Mouse (Mus musculus) stomach, postnatal 0 days (tissue): ENCODE results near the gene Fam83b. TPM values are rescaled to one million over a fixed set of nuclear protein-coding genes. Genes with fewer than 3 reads are reported as not detected.
A peak's percentile ranks its signal among the peaks of the same experiment; 100 is the strongest.

Experiments used
- ATAC-seq: fragments of 200-750 bp; cut with Nextera tagmentation; 2 replicates; pipeline ENCODE4 v1.8.0; 2017; ENCODE audit not compliant: low FRiP score, low TSS enrichment
- DNase-seq: peaks from one replicate; pipeline ENCODE4 v3.0.0-alpha.2; 2016; ENCODE audit warnings: low spot score
- H3K27ac ChIP-seq: fragments of 300-500 bp; sonication (generic); replicated peaks from 2 replicates; pipeline ENCODE4 v1.5.1; 2014; ENCODE audit warnings: mild to moderate bottlenecking, control low read depth
- H3K27me3 ChIP-seq: fragments of 300-500 bp; sonication (generic); 2 replicates; pipeline ENCODE4 v1.6.1; 2014; ENCODE audit warnings: low read length; ENCODE audit not compliant: control insufficient read depth, insufficient read depth
- H3K36me3 ChIP-seq: fragments of 300-500 bp; sonication (generic); 2 replicates; pipeline ENCODE4 v1.6.1; 2014; ENCODE audit warnings: low read length, mixed read lengths; ENCODE audit not compliant: control insufficient read depth, insufficient read depth
- H3K4me1 ChIP-seq: fragments of 300-500 bp; sonication (generic); replicated peaks from 2 replicates; pipeline ENCODE4 v1.6.1; 2014; ENCODE audit warnings: antibody characterized with exemption; ENCODE audit not compliant: control insufficient read depth, insufficient read depth
- H3K4me2 ChIP-seq: fragments of 300-500 bp; sonication (generic); replicated peaks from 2 replicates; pipeline ENCODE4 v1.6.1; 2014; ENCODE audit warnings: low read depth, mild to moderate bottlenecking, control low read depth, moderate library complexity
- H3K4me3 ChIP-seq: fragments of 300-500 bp; sonication (generic); 2 replicates; pipeline ENCODE4 v1.5.1; 2014; ENCODE audit warnings: low read depth, low read length, control low read depth
- H3K9ac ChIP-seq: fragments of 300-500 bp; sonication (generic); 2 replicates; pipeline ENCODE4 v1.6.1; 2014; ENCODE audit warnings: mild to moderate bottlenecking, low read length, control low read depth, mixed read lengths
- H3K9me3 ChIP-seq: fragments of 300-500 bp; sonication (generic); 2 replicates; pipeline ENCODE4 v1.6.1; 2016; ENCODE audit warnings: low read length; ENCODE audit not compliant: control insufficient read depth
- CTCF ChIP-seq: IDR thresholded peaks from 2 replicates; pipeline ENCODE4 v1.5.1; 2016; ENCODE audit warnings: antibody characterized with exemption, low read depth, mild to moderate bottlenecking, moderate library complexity
- EP300 ChIP-seq: optimal IDR thresholded peaks from 2 replicates; pipeline ENCODE3; 2016; ENCODE audit warnings: antibody characterized with exemption
- WGBS: fragments of 180-500 bp; shearing (Covaris S2); extraction: QIAGEN DNeasy Blood & Tissue Kit; methylation state at CpG from one replicate; pipeline ENCODE4 v1.1.7; 2014; 5-methylcytosine and 5-hydroxymethylcytosine counted together
- polyA plus RNA-seq: library from polyadenylated mRNA; unstranded; fragments of >200 nt; fragmentation: Nextera tagmentation; extraction: Ambion mirVana; gene quantifications from 2 replicates; pipeline ENCODE4 v1.2.1, GENCODE M21; 2015

Fam83b gene
- polyA plus RNA-seq: 4.7 and 5.3 TPM in 2 replicates

DNA sequence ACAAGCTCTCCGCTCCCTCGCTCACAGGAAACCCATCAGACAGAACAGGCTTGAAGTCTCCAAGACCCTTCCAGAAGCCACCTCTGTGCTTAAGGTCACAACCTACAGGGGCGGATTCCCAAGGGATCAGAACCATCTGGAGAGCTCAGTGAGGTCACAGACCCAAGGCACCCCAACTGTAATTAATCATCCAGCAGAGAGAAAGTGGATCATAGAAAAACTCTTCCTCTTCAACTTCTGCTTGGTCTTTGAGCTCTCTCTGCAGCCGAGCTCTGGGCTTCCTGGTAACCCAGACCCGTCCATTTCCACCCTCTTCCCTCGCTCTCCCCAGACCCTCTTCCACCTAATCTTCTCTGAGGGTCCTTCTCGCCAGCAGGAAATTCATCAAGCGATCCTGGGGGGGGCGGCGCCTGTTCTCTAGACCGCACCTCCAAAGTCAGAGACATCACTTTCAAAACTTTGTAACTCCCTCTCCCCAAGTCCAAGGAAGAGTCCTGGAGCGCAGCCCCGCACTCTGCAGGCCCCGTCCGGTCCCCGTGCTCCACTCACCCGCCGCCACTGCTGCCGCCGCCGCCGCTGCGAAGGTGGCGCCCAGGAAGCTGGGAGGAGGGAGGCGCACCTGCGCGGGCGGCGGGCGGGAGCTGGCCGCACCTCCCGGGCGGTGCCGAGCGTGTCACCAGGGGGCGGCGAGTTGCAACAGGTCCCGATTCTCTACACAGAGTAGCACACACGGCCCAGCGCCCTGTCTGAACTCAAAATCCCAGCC, at the start of gene Fam83b:
Fam83b (minus strand) TSS at position 602 of the 766 bp plus-strand sequence.
- TF ChIP-seq EP300 (no peak), CTCF (peak; percentile 39)
- Histone ChIP-seq H3K4me2 (peak within 1 kb of the TSS; percentile 87), H3K4me3 (peak within 1 kb of the TSS; percentile 54), H3K9ac (peak within 1 kb of the TSS; percentile 72), H3K36me3 (no peaks in the 10 kb centered on the region), H3K9me3 (no peaks in the 10 kb centered on the region), H3K27ac (peak within 1 kb of the TSS; percentile 92), H3K27me3 (no peaks in the 10 kb centered on the region), H3K4me1 (peaks cover 3% of the 10 kb centered on the region; the same call in 1 of the 2 replicates)
- WGBS: 3% methylated on average over 37 of the region's 40 CpGs
- DNase-seq (peak; percentile 91), ATAC-seq (peak; percentile 97)

- Histone ChIP-seq H3K4me3 (no peak overlapping the region), H3K36me3 (no peaks in the 10 kb centered on the region), H3K9me3 (no peaks in the 10 kb centered on the region), H3K27me3 (no peaks in the 10 kb centered on the region), H3K9ac (no peak overlapping the region), H3K27ac (no peak overlapping the region), H3K4me2 (no peak overlapping the region), H3K4me1 (no peaks in the 10 kb centered on the region)
- no peak for DNase-seq
- WGBS: 56% methylated on average over 4 of the region's 4 CpGs
- no peak for TF ChIP-seq CTCF
- TF ChIP-seq EP300: no peak
- no peak for ATAC-seq
Observed at GRCm38 (mm10) chr9:76614165-76614564, 47.2 kb upstream of the Fam83b start.

- DNase-seq (no peak), ATAC-seq (no peak)
- H3K9me3 ChIP-seq: no peaks in the 10 kb centered on the region
- WGBS: 85% methylated on average over 5 of the region's 5 CpGs
- H3K36me3 ChIP-seq: no peaks in the 10 kb centered on the region
- TF ChIP-seq CTCF: no peak
- no peak overlapping the region for H3K4me3 ChIP-seq
- H3K4me1 ChIP-seq: no peaks in the 10 kb centered on the region
- no peak overlapping the region for H3K27ac ChIP-seq
- H3K27me3 ChIP-seq: no peaks in the 10 kb centered on the region
- H3K9ac ChIP-seq: no peak overlapping the region
- no peak overlapping the region for H3K4me2 ChIP-seq
Observed at GRCm38 (mm10) chr9:76603744-76604143, 36.8 kb upstream of the Fam83b start.

DNA sequence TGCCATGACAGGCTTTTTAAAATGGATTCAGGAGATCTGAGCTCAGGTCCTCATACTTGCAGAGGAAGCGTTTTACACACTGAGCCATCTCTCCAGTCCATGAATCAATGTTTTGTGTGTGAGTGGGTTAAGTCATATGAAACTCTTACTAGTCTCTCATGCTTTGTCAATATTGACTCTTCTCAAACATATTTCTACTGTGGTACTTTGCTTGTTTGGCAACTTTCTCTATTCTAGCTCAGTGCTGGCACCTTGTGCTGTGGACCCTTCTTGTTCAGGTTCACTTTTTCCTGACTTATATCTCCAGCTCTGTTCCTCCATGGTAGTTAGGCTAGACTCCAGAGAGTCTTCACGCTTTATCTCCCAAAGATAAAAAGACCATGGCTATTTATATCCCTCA, 36.0 kb upstream of the Fam83b start:
- ATAC-seq: peak; percentile 79; the same call in 1 of the 2 replicates
- Histone ChIP-seq H3K27ac (no peak overlapping the region), H3K9me3 (no peaks in the 10 kb centered on the region), H3K4me2 (no peak overlapping the region), H3K4me3 (no peak overlapping the region), H3K9ac (no peak overlapping the region), H3K4me1 (no peaks in the 10 kb centered on the region), H3K27me3 (no peaks in the 10 kb centered on the region), H3K36me3 (no peaks in the 10 kb centered on the region)
- 71% methylated on average over 2 of the region's 2 CpGs for WGBS
- TF ChIP-seq CTCF (peak; percentile 50), EP300 (no peak)
- DNase-seq: peak; percentile 31

GRCm38 (mm10) chr9:76597395-76597794, 30.5 kb upstream of the Fam83b start:
- Histone ChIP-seq H3K27ac (no peak overlapping the region), H3K27me3 (no peaks in the 10 kb centered on the region), H3K36me3 (no peaks in the 10 kb centered on the region), H3K9ac (no peak overlapping the region), H3K4me1 (no peaks in the 10 kb centered on the region), H3K9me3 (no peaks in the 10 kb centered on the region), H3K4me2 (no peak overlapping the region), H3K4me3 (no peak overlapping the region)
- no peak for DNase-seq
- WGBS: 59% methylated on average over 4 of the region's 4 CpGs
- no peak for ATAC-seq
- TF ChIP-seq CTCF: no peak
- TF ChIP-seq EP300: no peak

DNA sequence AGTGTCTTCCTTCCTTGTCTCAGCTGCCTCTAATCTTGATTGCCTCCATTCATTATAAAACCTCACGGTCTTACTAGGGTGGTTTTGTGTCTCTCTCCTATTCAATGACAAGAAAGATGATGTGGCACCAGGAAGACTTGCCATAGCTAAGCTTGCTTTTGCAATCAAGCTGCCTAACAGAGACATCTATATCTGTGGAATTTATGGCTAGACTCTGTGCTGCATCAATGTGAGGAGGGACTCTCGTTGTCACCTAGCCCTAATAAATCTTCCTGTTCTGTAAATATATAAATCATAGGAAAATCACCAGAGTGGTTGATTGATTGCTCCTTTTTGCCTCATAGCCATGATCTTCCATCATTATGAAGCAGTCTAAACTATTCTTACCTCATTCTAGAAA, 26.9 kb upstream of the Fam83b start:
- H3K4me3 ChIP-seq: no peak overlapping the region
- H3K4me1 ChIP-seq: no peaks in the 10 kb centered on the region
- TF ChIP-seq CTCF: no peak
- TF ChIP-seq EP300: no peak
- H3K36me3 ChIP-seq: no peaks in the 10 kb centered on the region
- DNase-seq (no peak), ATAC-seq (no peak)
- H3K9ac ChIP-seq: no peak overlapping the region
- no peaks in the 10 kb centered on the region for H3K9me3 ChIP-seq
- H3K27ac ChIP-seq: no peak overlapping the region
- 21% methylated on average over 2 of the region's 2 CpGs for WGBS
- H3K27me3 ChIP-seq: no peaks in the 10 kb centered on the region
- H3K4me2 ChIP-seq: no peak overlapping the region
